Comparison of ENCODE assay signal across 1 mouse cellular context in the genomic region with DNA sequence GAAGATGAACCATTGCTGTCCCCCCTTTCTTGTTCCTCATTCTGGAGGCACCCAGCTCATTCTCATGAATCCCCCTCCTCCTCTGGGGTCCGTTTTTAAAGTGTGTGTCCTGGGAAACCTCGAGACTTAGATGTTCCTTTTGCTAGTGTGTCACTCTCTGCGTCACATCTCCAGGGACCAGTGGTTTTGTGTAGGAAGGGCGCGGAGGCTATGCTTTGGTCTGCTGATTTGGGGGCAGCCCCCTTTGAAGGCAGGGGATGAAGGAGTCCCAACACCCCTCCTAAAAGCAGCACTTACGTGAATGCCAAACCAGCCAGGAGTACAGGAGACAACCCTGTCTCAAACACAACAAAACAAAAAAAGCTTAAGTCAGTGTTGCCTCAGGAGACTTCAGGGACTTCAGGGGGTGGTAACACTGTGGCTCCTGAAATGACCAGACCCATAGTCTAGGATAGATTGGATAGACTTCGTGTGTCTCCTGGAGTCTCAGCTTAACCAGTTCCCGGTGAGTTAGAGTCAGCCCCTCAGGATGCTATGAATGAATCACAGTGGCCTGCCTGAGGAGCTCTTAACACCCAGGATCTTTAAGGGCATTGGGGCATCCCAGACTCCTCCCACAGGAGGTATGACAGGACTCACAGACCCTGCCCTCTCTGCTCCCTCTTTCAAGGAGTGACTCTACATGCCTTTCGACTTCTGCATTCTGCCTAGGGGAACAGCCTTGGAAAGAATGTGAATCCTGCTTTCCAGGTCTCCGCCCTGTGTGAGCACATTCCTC.
TF ChIP-seq lines count a peak whose summit lies in the region.

No protein-coding gene starts in this region.

TF ChIP-seq in MEL, 35 proteins besides CTCF, POLR2A, EP300 and RAD21:
- TF ChIP-seq MXI1 (IDR thresholded peaks at IDR 0.05; ENCODE audit: low read depth, low read length) (no peak; the same call in 1 of the 2 replicates), TCF12 (IDR thresholded peaks at IDR 0.05; ENCODE audit: low read depth, low read length) (no peak), CHD1 (IDR thresholded peaks at IDR 0.05; ENCODE audit: low read depth, low read length) (0 out of 2 replicates have a peak, but pooled peaks have one; percentile 73), RCOR1 (IDR thresholded peaks at IDR 0.05; ENCODE audit: low read depth, low read length) (no peak), MAZ (IDR thresholded peaks at IDR 0.05; ENCODE audit: low read depth, low read length) (0 out of 2 replicates have a peak, but pooled peaks have one; percentile 31), BHLHE40 (IDR thresholded peaks at IDR 0.05; ENCODE audit: borderline replicate concordance, low read depth, low read length) (no peak), POLR2AphosphoS2 (IDR thresholded peaks at IDR 0.05; ENCODE audit: low read length) (peak; percentile 27; the same call in 1 of the 2 replicates), ETS1 (IDR thresholded peaks at IDR 0.05; ENCODE audit: low read depth, low read length) (peak; percentile 16; the same call in 1 of the 2 replicates), TBP (IDR thresholded peaks at IDR 0.05; ENCODE audit: low read depth, low read length) (0 out of 2 replicates have a peak, but pooled peaks have one; percentile 48)
